Mouse (Mus musculus) thymus, adult 2 months (tissue): ENCODE measurements at regions not wholly inside any gene's neighbourhood (a gene's known extent, or its start where the extent isn't known, plus 50 kb on each side); places are given as distances from the start of the nearest gene placed in this dataset.
"Not testable (repeated sequence)": the region's sequence is repeated elsewhere in the genome, so short reads cannot be mapped to it uniquely, and the experiment has no call there.

Source experiments
- CTCF ChIP-seq: fragments of 200-500 bp; IDR thresholded peaks from 2 replicates; pipeline ENCODE4 v1.5.1; 2012; ENCODE audit warnings: mild to moderate bottlenecking, control low read depth, low read length, moderate library complexity, borderline replicate concordance; ENCODE audit not compliant: control insufficient read depth, poor library complexity, insufficient read depth; ENCODE audit errors: extremely low read depth
- POLR2A ChIP-seq: fragments of 200-500 bp; IDR thresholded peaks from 2 replicates; pipeline ENCODE4 v1.6.1; 2012; ENCODE audit warnings: mild to moderate bottlenecking, low read length, control low read depth, moderate library complexity; ENCODE audit not compliant: control insufficient read depth, poor library complexity, insufficient read depth; ENCODE audit errors: extremely low read depth

DNA sequence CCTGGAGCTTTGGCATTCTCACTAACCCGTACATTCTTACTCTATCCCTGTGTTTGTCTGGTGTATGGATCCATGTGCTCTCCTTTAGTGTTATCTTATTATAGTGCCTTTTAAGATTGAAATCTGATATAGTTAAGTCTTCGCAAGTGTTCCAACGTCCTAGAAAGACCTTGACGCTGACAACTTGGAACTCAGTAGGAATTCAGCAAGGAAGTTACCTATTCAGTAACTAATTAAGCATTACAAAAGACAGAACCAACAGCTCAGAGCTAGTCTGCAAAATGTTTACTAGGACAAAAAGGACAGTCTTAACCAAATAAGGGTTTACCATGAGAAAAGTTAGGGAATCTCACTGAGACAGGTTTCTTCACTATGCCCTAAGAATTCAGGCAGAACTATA lies 286.4 kb upstream of the Slc7a14 start:
- not testable (repeated sequence) for TF ChIP-seq CTCF, POLR2A
